Comparison of ENCODE assay signal across 22 mouse cellular contexts in the genomic region with DNA sequence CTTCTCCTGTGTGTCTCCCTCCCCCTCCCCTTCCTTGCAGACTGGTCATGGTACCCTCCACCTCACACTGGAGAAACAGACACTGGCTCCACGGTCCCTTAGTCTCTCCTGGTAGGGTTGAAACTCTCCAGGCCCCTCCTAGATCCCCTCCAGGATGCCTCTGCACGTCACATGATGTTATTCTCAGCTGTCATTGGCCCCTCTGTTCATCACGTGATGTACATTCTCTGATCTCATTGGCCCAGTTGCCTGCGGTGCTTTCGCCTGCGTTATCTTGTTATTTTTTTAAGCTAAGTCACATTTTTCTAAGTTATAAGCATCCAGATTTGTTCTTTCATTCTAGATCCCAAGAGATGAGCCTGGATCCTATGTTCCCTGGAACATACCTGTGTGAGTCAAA. TPM values are rescaled to one million over a fixed set of nuclear protein-coding genes. Genes with fewer than 3 reads are reported as not detected.
"Had no signal": no experiment of that assay in that cellular context is flagged by ENCODE, and none has a peak within 500 bp of the region (broad histone marks: within the 10 kb centered on the region; RNA-seq: fewer than 3 reads in every experiment).

No protein-coding gene starts in this region.

- H3K4me3 ChIP-seq: midbrain, embryonic 10.5 days; midbrain, embryonic 12.5 days; myocyte; neural tube, embryonic 13.5 days; neural tube, embryonic 15.5 days; stomach, embryonic 15.5 days had no signal

- H3K27me3 ChIP-seq: midbrain, embryonic 12.5 days; neural tube, embryonic 13.5 days; neural tube, embryonic 15.5 days; stomach, embryonic 15.5 days had no signal

- H3K4me1 ChIP-seq: midbrain, embryonic 10.5 days; midbrain, embryonic 12.5 days; neural tube, embryonic 13.5 days; neural tube, embryonic 15.5 days; stomach, embryonic 15.5 days had no signal

- H3K27ac ChIP-seq: midbrain, embryonic 10.5 days; midbrain, embryonic 12.5 days; neural tube, embryonic 13.5 days; neural tube, embryonic 15.5 days; stomach, embryonic 15.5 days; stomach, postnatal 0 days had no signal

- H3K36me3 ChIP-seq: midbrain, embryonic 10.5 days; midbrain, embryonic 12.5 days; neural tube, embryonic 13.5 days; neural tube, embryonic 15.5 days; stomach, embryonic 15.5 days had no signal

- DNase-seq: lung, adult 18-20 months; lung, embryonic 14.5 days; lung, postnatal 10 days; lung, postnatal 4 days; midbrain, embryonic 14.5 days; retina, postnatal 1 day; right cerebral cortex, adult 18-20 months; right cerebral cortex, postnatal 25 days; right cerebral cortex, postnatal 4 days; spleen, adult 18-20 months; thymus, adult 18-20 months; thymus, postnatal 14 days; thymus, postnatal 36 days had no signal

RNA-seq across cellular contexts. Expression of gene Aox3, which starts 7.2 kb away (rescaled TPM):
- total RNA-seq: megakaryocyte-erythroid progenitor cell, adult 5-6 weeks had no signal
- polyA plus RNA-seq: myocyte; neural tube, embryonic 11.5 days had no signal
